Mouse (Mus musculus) left cerebral cortex, adult 6 months (tissue): ENCODE results near the gene Slc39a7. TPM values are rescaled to one million over a fixed set of nuclear protein-coding genes. Genes with fewer than 3 reads are reported as not detected.

Experiments
- long read RNA-seq, 2 experiments: library from polyadenylated mRNA; unstranded; transcript quantifications; one replicate each; pipeline ENCODE4 v2.0.0; 2019 to 2020
- polyA plus RNA-seq: library from polyadenylated mRNA; unstranded; fragments of <200 nt; fragmentation: Nextera tagmentation; gene quantifications from 2 replicates; pipeline ENCODE4 v1.2.3, GENCODE M21; 2021

Slc39a7 gene
- polyA plus RNA-seq, result 66.0 and 69.8 TPM in 2 replicates
- long read RNA-seq, experiment 1, transcript Slc39a7-203 (8 exons, 1,550 nt), result minor isoform, 78 of 476 reads
- long read RNA-seq, experiment 1, transcript Slc39a7-201 (7 exons, 2,320 nt), result major isoform, 304 of 476 reads
- long read RNA-seq, experiment 1, transcript Slc39a7-204 (6 exons, 2,433 nt), result minor isoform, 23 of 476 reads
- long read RNA-seq, experiment 1, partial matches to known transcripts, result 10 of 476 reads
- long read RNA-seq, experiment 1, other reads (novel, unspliced or antisense), result 61 of 476 reads
- long read RNA-seq, experiment 2, transcript Slc39a7-201 (7 exons, 2,320 nt), result major isoform, 36 of 90 reads
- long read RNA-seq, experiment 2, transcript Slc39a7-203 (8 exons, 1,550 nt), result minor isoform, 26 of 90 reads
- long read RNA-seq, experiment 2, partial matches to known transcripts, result 8 of 90 reads
- long read RNA-seq, experiment 2, other reads (novel, unspliced or antisense), result 18 of 90 reads

GRCm38 (mm10) chr17:34031465-34032173 is at the start of gene Slc39a7, which contains the start of gene Rxrb:
Gene Slc39a7, minus strand, starts transcription at chr17:34031682.
Gene Rxrb, plus strand, starts transcription at chr17:34031812.

GRCm38 (mm10) chr17:34038878-34039561 is 7.5 kb upstream of the Slc39a7 start, which contains the start of gene Col11a2:
Gene Col11a2, plus strand, starts transcription at chr17:34039437.

GRCm38 (mm10) chr17:34027656-34028223 is 3.7 kb downstream of the Slc39a7 start, which contains the start of gene H2-Ke6:
Gene H2-Ke6, minus strand, starts transcription at chr17:34028060.

DNA sequence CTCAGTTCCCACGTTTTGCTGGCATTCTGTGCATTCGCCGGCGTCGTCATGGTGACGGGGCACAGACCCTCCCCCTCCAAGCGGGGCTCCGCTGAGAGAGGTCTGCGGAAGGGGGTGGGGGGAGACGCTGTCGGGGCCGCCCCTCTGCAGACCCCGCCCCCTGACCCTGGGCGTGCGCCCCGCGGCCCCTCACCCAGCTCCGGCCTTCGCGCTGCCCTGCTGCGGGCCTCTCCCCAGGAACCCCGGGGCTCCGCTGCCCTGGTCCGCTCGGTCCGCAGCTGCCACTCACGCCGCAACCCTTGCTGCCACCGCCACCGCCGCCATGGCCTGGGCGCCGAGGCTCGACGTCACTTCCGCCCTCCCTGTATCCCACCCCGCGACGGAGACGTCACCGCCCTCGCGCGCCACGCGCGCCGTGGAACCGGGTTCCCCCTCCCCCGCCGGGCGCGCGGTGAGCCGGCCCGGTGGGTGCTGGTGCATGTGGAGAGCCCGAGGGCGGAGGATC is 7.1 kb downstream of the Slc39a7 start, which contains the start of gene Ring1:
Gene Ring1, minus strand, starts transcription at position 364 of the 505 bp plus-strand sequence.

DNA sequence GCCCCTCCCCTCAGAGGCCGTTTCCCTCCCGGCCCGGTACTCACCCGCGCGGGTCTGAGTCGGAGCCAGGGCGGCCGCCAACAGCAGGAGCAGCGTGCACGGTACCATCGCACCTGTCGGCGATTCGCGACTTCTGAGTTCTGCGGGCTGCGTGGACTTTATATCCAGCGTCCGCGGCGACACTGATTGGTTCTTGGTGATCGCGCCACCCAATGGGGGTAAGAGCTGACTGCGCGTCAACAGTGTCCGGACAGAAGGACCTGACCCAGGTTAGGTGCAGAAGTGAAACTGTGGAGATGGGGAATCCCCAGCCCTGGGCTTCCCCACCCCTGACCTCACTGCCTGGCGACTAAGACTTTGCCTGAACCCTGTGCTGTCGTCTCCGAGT is 31.3 kb downstream of the Slc39a7 start, which contains the start of gene H2-K1:
Gene H2-K1, minus strand, starts transcription at position 198 of the 388 bp plus-strand sequence.

Other genes starting within 250 kb of the Slc39a7 start
- gene Angptl4, start 249.9 kb downstream of the Slc39a7 start, polyA plus RNA-seq, result 3.4 TPM in 2 replicates
- gene Kank3, start 221.2 kb downstream of the Slc39a7 start, polyA plus RNA-seq, result 18.2 and 19.7 TPM in 2 replicates
- 2,886 and 3,372 TPM in 2 replicates for gene Rps28, start 207.1 kb downstream of the Slc39a7 start, polyA plus RNA-seq
- 1,006 and 1,076 TPM in 2 replicates for gene Ndufa7, start 207.1 kb downstream of the Slc39a7 start, polyA plus RNA-seq
- 45.2 and 56.2 TPM in 2 replicates for gene Cd320, start 188.6 kb downstream of the Slc39a7 start, polyA plus RNA-seq
- not detected in 2 replicates for gene Gm7029, start 157.8 kb downstream of the Slc39a7 start, polyA plus RNA-seq
- gene Kifc1, start 141.0 kb downstream of the Slc39a7 start, polyA plus RNA-seq, result 0.23 and 0.25 TPM in 2 replicates
- 1.5 and 2.0 TPM in 2 replicates for gene Platr17, start 126.5 kb downstream of the Slc39a7 start, polyA plus RNA-seq
- gene Daxx, start 122.3 kb downstream of the Slc39a7 start, polyA plus RNA-seq, result 17.9 and 19.4 TPM in 2 replicates
- gene Tapbp, start 115.8 kb downstream of the Slc39a7 start, polyA plus RNA-seq, result 27.8 and 29.4 TPM in 2 replicates
- gene Zbtb22, start 115.8 kb downstream of the Slc39a7 start, polyA plus RNA-seq, result 4.8 and 8.5 TPM in 2 replicates
- gene Rgl2, start 102.1 kb downstream of the Slc39a7 start, polyA plus RNA-seq, result 7.1 and 7.2 TPM in 2 replicates
- 117 and 123 TPM in 2 replicates for gene Pfdn6, start 91.3 kb downstream of the Slc39a7 start, polyA plus RNA-seq
- 4.5 and 4.8 TPM in 2 replicates for gene Wdr46, start 91.0 kb downstream of the Slc39a7 start, polyA plus RNA-seq
- gene B3galt4, start 80.2 kb downstream of the Slc39a7 start, polyA plus RNA-seq, result 4.3 and 5.6 TPM in 2 replicates
- gene Vps52, start 75.9 kb downstream of the Slc39a7 start, polyA plus RNA-seq, result 41.5 and 54.7 TPM in 2 replicates
- gene Rps18, start 75.7 kb downstream of the Slc39a7 start, polyA plus RNA-seq, result 906 and 922 TPM in 2 replicates
- gene H2-K1, start 31.3 kb downstream of the Slc39a7 start, polyA plus RNA-seq, result 29.6 and 37.7 TPM in 2 replicates
- 3.4 and 12.5 TPM in 2 replicates for gene Ring1, start 7.0 kb downstream of the Slc39a7 start, polyA plus RNA-seq
- gene H2-Ke6, start 3.6 kb downstream of the Slc39a7 start, polyA plus RNA-seq, result 25.9 and 48.5 TPM in 2 replicates
- gene Rxrb, start 130 bp upstream of the Slc39a7 start, polyA plus RNA-seq, result 12.9 and 32.8 TPM in 2 replicates
- 0.48 and 0.55 TPM in 2 replicates for gene Col11a2, start 7.8 kb upstream of the Slc39a7 start, polyA plus RNA-seq
- 1.2 and 1.6 TPM in 2 replicates for gene H2-Oa, start 60.7 kb upstream of the Slc39a7 start, polyA plus RNA-seq
- 32.1 and 36.6 TPM in 2 replicates for gene H2-DMa, start 87.9 kb upstream of the Slc39a7 start, polyA plus RNA-seq
- 42.2 and 74.5 TPM in 2 replicates for gene Brd2, start 91.0 kb upstream of the Slc39a7 start, polyA plus RNA-seq
- gene H2-DMb2, start 111.6 kb upstream of the Slc39a7 start, polyA plus RNA-seq, result 0.44 and 0.55 TPM in 2 replicates
- 4.0 and 4.2 TPM in 2 replicates for gene H2-DMb1, start 121.4 kb upstream of the Slc39a7 start, polyA plus RNA-seq
- 2.2 and 2.8 TPM in 2 replicates for gene Tap1, start 155.9 kb upstream of the Slc39a7 start, polyA plus RNA-seq
- 8.1 and 8.5 TPM in 2 replicates for gene Psmb9, start 156.1 kb upstream of the Slc39a7 start, polyA plus RNA-seq
- 21.0 and 24.6 TPM in 2 replicates for gene Psmb8, start 166.0 kb upstream of the Slc39a7 start, polyA plus RNA-seq
- 5.6 and 6.8 TPM in 2 replicates for gene Tap2, start 171.8 kb upstream of the Slc39a7 start, polyA plus RNA-seq
- 0.55 and 1.3 TPM in 2 replicates for gene H2-Ob, start 207.2 kb upstream of the Slc39a7 start, polyA plus RNA-seq
- 7.2 and 13.6 TPM in 2 replicates for gene H2-Ab1, start 226.0 kb upstream of the Slc39a7 start, polyA plus RNA-seq